Mouse (Mus musculus) layer of hippocampus, postnatal 10 days (tissue): ENCODE measurements around the gene Zfp239. TPM values are rescaled to one million over a fixed set of nuclear protein-coding genes. Genes with fewer than 3 reads are reported as not detected.

ENCODE experiments used
- DNase-seq, 2 experiments: peaks; one replicate each; pipeline ENCODE4 v3.0.0; 2021; ENCODE audit warnings: low spot score in 2 of 2
- total RNA-seq, 2 experiments: library from RNA; stranded (reverse); gene quantifications; 2 replicates each; pipeline ENCODE4 v1.2.3; 2021

The Zfp239 gene
- total RNA-seq, 2 experiments from 2014 or later, result 26.4 to 29.1 TPM

GRCm38 (mm10) chr6:117878700-117879407, 17.0 kb downstream of the Zfp239 start:
- DNase-seq, result no peak

- peak; percentile 100 for DNase-seq
Measured at GRCm38 (mm10) chr6:117879408-117880115, 17.7 kb downstream of the Zfp239 start.

GRCm38 (mm10) chr6:117880394-117880838, 18.5 kb downstream of the Zfp239 start:
- DNase-seq, result no peak

GRCm38 (mm10) chr6:117881229-117881628, 19.3 kb downstream of the Zfp239 start:
- no peak for DNase-seq

- DNase-seq, result no peak
Measured at GRCm38 (mm10) chr6:117881997-117882396, 20.1 kb downstream of the Zfp239 start.

GRCm38 (mm10) chr6:117885943-117886342, 24.0 kb downstream of the Zfp239 start:
- no peak for DNase-seq

- no peak for DNase-seq
Measured at GRCm38 (mm10) chr6:117888032-117888431, 26.1 kb downstream of the Zfp239 start.

GRCm38 (mm10) chr6:117888642-117889096, 26.8 kb downstream of the Zfp239 start:
- no peak for DNase-seq

GRCm38 (mm10) chr6:117890257-117890656, 28.4 kb downstream of the Zfp239 start:
- no peak for DNase-seq

GRCm38 (mm10) chr6:117891369-117892160, 29.7 kb downstream of the Zfp239 start:
- no peak for DNase-seq

- DNase-seq, result no peak
Measured at GRCm38 (mm10) chr6:117892386-117892785, 30.5 kb downstream of the Zfp239 start.

GRCm38 (mm10) chr6:117893435-117893834, 31.5 kb downstream of the Zfp239 start:
- no peak for DNase-seq

GRCm38 (mm10) chr6:117897800-117898199, 35.9 kb downstream of the Zfp239 start:
- no peak for DNase-seq

- no peak for DNase-seq
Measured at GRCm38 (mm10) chr6:117900126-117901080, 38.5 kb downstream of the Zfp239 start, which contains the start of gene Hnrnpf. Gene Hnrnpf, plus strand, starts transcription at chr6:117900324.

GRCm38 (mm10) chr6:117901510-117902402, 39.9 kb downstream of the Zfp239 start:
- no peak for DNase-seq

- no peak for DNase-seq
Measured at GRCm38 (mm10) chr6:117902556-117902955, 40.7 kb downstream of the Zfp239 start.

- DNase-seq, result no peak
Measured at GRCm38 (mm10) chr6:117903836-117904235, 41.9 kb downstream of the Zfp239 start.

GRCm38 (mm10) chr6:117905260-117905930, 43.5 kb downstream of the Zfp239 start:
- no peak for DNase-seq

- DNase-seq, result no peak
Measured at GRCm38 (mm10) chr6:117906015-117906531, 44.2 kb downstream of the Zfp239 start.
